Mouse (Mus musculus): ENCODE data around the gene Mavs. TPM values are rescaled to one million over a fixed set of nuclear protein-coding genes. Genes with fewer than 3 reads are reported as not detected.

The Mavs gene
- polyA plus RNA-seq, 1 experiment from 2014 or later, result 16.5 TPM

- Histone ChIP-seq H3K27ac (ENCODE audit: low read depth) (no peak overlapping the region), H3K9me3 (ENCODE audit: low read depth, low read length) (no peaks in the 10 kb centered on the region), H3K36me3 (ENCODE audit: insufficient read depth) (peaks cover 82% of the 10 kb centered on the region), H3K9ac (no peak overlapping the region), H3K4me2 (no peak overlapping the region), H3K4me1 (ENCODE audit: insufficient read depth) (no peaks in the 10 kb centered on the region), H3K4me3 (ENCODE audit: low read depth, low read length) (no peak overlapping the region), H3K27me3 (ENCODE audit: insufficient read depth, low read length) (no peaks in the 10 kb centered on the region)
- DNase-seq (no peak), ATAC-seq (ENCODE audit: insufficient read depth) (no peak)
- WGBS, result 84% methylated on average over 7 of the region's 7 CpGs
- TF ChIP-seq CTCF (IDR thresholded peaks at IDR 0.05; ENCODE audit: low read depth), result no peak
Measured at GRCm38 (mm10) chr2:131242929-131243328, 9.1 kb downstream of the Mavs start.

GRCm38 (mm10) chr2:131253681-131254328 is 19.9 kb downstream of the Mavs start:
- Histone ChIP-seq H3K4me3 (ENCODE audit: low read depth, low read length) (no peak overlapping the region), H3K27ac (ENCODE audit: low read depth) (peak overlapping the region; percentile 10), H3K9ac (no peak overlapping the region), H3K4me1 (ENCODE audit: insufficient read depth) (no peaks in the 10 kb centered on the region), H3K4me2 (peak overlapping the region; percentile 18; the same call in 1 of the 2 replicates), H3K9me3 (ENCODE audit: low read depth, low read length) (no peaks in the 10 kb centered on the region), H3K27me3 (ENCODE audit: insufficient read depth, low read length) (no peaks in the 10 kb centered on the region), H3K36me3 (ENCODE audit: insufficient read depth) (no peaks in the 10 kb centered on the region)
- peak; percentile 87 for DNase-seq
- TF ChIP-seq CTCF (IDR thresholded peaks at IDR 0.05; ENCODE audit: low read depth), result peak; percentile 87
- 14% methylated on average over 7 of the region's 7 CpGs for whole genome bisulfite sequencing
- ATAC-seq (ENCODE audit: insufficient read depth), result peak; percentile 88

- DNase-seq (peak; percentile 67), ATAC-seq (ENCODE audit: insufficient read depth) (peak; percentile 31; the same call in 1 of the 2 replicates)
- H3K4me2 ChIP-seq, result peak overlapping the region; percentile 18; the same call in 1 of the 2 replicates
Measured at GRCm38 (mm10) chr2:131254329-131254713, 20.5 kb downstream of the Mavs start.

GRCm38 (mm10) chr2:131255738-131256137 is 21.9 kb downstream of the Mavs start:
- H3K4me2 ChIP-seq, result no peak overlapping the region
- no peaks in the 10 kb centered on the region for H3K27me3 ChIP-seq (ENCODE audit: insufficient read depth, low read length)
- 55% methylated on average over 3 of the region's 3 CpGs for WGBS
- H3K4me1 ChIP-seq (ENCODE audit: insufficient read depth), result peaks cover 3% of the 10 kb centered on the region; the same call in 1 of the 2 replicates
- no peak overlapping the region for H3K9ac ChIP-seq
- no peaks in the 10 kb centered on the region for H3K9me3 ChIP-seq (ENCODE audit: low read depth, low read length)
- no peaks in the 10 kb centered on the region for H3K36me3 ChIP-seq (ENCODE audit: insufficient read depth)
- no peak overlapping the region for H3K27ac ChIP-seq (ENCODE audit: low read depth)
- DNase-seq (peak; percentile 5), ATAC-seq (ENCODE audit: insufficient read depth) (no peak)
- no peak for TF ChIP-seq CTCF (IDR thresholded peaks at IDR 0.05; ENCODE audit: low read depth)
- no peak overlapping the region for H3K4me3 ChIP-seq (ENCODE audit: low read depth, low read length)

More at GRCm38 (mm10) chr2:131254329-131254713, 20.5 kb downstream of the Mavs start:
- no peaks in the 10 kb centered on the region for H3K36me3 ChIP-seq (ENCODE audit: insufficient read depth)
- H3K4me3 ChIP-seq (ENCODE audit: low read depth, low read length), result no peak overlapping the region
- no peak overlapping the region for H3K9ac ChIP-seq
- no peaks in the 10 kb centered on the region for H3K9me3 ChIP-seq (ENCODE audit: low read depth, low read length)
- H3K27ac ChIP-seq (ENCODE audit: low read depth), result 0 out of 2 replicates have a peak overlapping the region, but pooled peaks have one; percentile 2
- 50% methylated on average over 2 of the region's 2 CpGs for WGBS
- H3K27me3 ChIP-seq (ENCODE audit: insufficient read depth, low read length), result no peaks in the 10 kb centered on the region
- H3K4me1 ChIP-seq (ENCODE audit: insufficient read depth), result no peaks in the 10 kb centered on the region
- no peak for TF ChIP-seq CTCF (IDR thresholded peaks at IDR 0.05; ENCODE audit: low read depth)

GRCm38 (mm10) chr2:131258693-131259092 is 24.8 kb downstream of the Mavs start:
- Histone ChIP-seq H3K36me3 (ENCODE audit: insufficient read depth) (no peaks in the 10 kb centered on the region), H3K4me3 (ENCODE audit: low read depth, low read length) (no peak overlapping the region), H3K4me2 (no peak overlapping the region), H3K9ac (no peak overlapping the region), H3K4me1 (ENCODE audit: insufficient read depth) (peaks cover 8% of the 10 kb centered on the region; the same call in 1 of the 2 replicates), H3K27ac (ENCODE audit: low read depth) (no peak overlapping the region), H3K27me3 (ENCODE audit: insufficient read depth, low read length) (no peaks in the 10 kb centered on the region), H3K9me3 (ENCODE audit: low read depth, low read length) (no peaks in the 10 kb centered on the region)
- WGBS, result 77% methylated on average over 8 of the region's 8 CpGs
- DNase-seq (no peak), ATAC-seq (ENCODE audit: insufficient read depth) (no peak)
- TF ChIP-seq CTCF (IDR thresholded peaks at IDR 0.05; ENCODE audit: low read depth), result no peak

- 27% methylated on average over 9 of the region's 9 CpGs for WGBS
- H3K27ac ChIP-seq (ENCODE audit: low read depth), result peak overlapping the region; percentile 99
- no peak for TF ChIP-seq CTCF (IDR thresholded peaks at IDR 0.05; ENCODE audit: low read depth)
- no peaks in the 10 kb centered on the region for H3K9me3 ChIP-seq (ENCODE audit: low read depth, low read length)
- peak; percentile 19 for DNase-seq
- H3K9ac ChIP-seq, result peak overlapping the region; percentile 94; the same call in 1 of the 2 replicates
- no peaks in the 10 kb centered on the region for H3K27me3 ChIP-seq (ENCODE audit: insufficient read depth, low read length)
- peak overlapping the region; percentile 64 for H3K4me2 ChIP-seq
- peaks cover 15% of the 10 kb centered on the region for H3K4me1 ChIP-seq (ENCODE audit: insufficient read depth)
- ATAC-seq (ENCODE audit: insufficient read depth), result no peak
- no peak overlapping the region for H3K4me3 ChIP-seq (ENCODE audit: low read depth, low read length)
- H3K36me3 ChIP-seq (ENCODE audit: insufficient read depth), result no peaks in the 10 kb centered on the region
Measured at GRCm38 (mm10) chr2:131260544-131261307, 26.9 kb downstream of the Mavs start.

Measured in lung, embryonic 14.5 days (tissue).